Mouse (Mus musculus): ENCODE data around the gene Dpep3. TPM values are rescaled to one million over a fixed set of nuclear protein-coding genes. Genes with fewer than 3 reads are reported as not detected.
"Not testable (repeated sequence)": the region's sequence is repeated elsewhere in the genome, so short reads cannot be mapped to it uniquely, and the experiment has no call there.

Gene Dpep3
- not detected in 2 replicates for polyA plus RNA-seq (2015; fragmentation: Nextera tagmentation; extraction: Ambion mirVana)

DNA sequence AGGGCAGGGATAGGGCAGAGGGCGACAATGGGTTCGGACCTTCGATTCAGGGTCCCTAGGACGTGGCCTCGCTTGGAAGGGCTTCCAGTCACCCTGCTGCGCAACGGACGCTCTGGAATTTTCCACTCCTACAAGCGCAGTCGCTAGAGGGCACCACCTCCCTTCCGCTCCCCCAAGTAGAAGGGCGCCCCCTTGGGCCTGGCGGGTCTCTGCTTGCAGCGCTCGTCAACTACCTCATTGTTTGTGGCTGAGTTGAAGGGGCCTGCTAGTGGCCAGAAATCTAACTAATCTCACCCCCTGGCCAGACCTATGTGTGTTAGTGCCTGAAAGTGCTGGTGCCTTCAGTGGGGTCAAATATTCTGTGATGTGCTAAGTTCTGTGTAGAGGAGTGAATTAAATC lies at the start of gene Dpep3:
Gene Dpep3 (minus strand): TSS at position 105 of the 400 bp plus-strand sequence.
- Histone ChIP-seq H3K27me3 (no peaks in the 10 kb centered on the region), H3K4me1 (no peaks in the 10 kb centered on the region), H3K27ac (no peak within 1 kb of the TSS), H3K9ac (no peak within 1 kb of the TSS), H3K9me3 (no peaks in the 10 kb centered on the region), H3K4me3 (no peak within 1 kb of the TSS), H3K4me2 (no peak within 1 kb of the TSS), H3K36me3 (no peaks in the 10 kb centered on the region)
- WGBS, result 91% methylated on average over 15 of the region's 15 CpGs
- ATAC-seq (ENCODE audit: insufficient number of reproducible peaks, low FRiP score, low TSS enrichment, low read depth), result no peak

GRCm38 (mm10) chr8:106022483-106022882 lies 43.3 kb upstream of the Dpep3 start:
- ATAC-seq (ENCODE audit: insufficient number of reproducible peaks, low FRiP score, low TSS enrichment, low read depth), result no peak

GRCm38 (mm10) chr8:106018039-106018438 lies 38.8 kb upstream of the Dpep3 start:
- H3K4me1 ChIP-seq, result no peaks in the 10 kb centered on the region
- no peak for ATAC-seq (ENCODE audit: insufficient number of reproducible peaks, low FRiP score, low TSS enrichment, low read depth)
- H3K4me3 ChIP-seq, result no peak overlapping the region
- peaks cover 43% of the 10 kb centered on the region for H3K36me3 ChIP-seq
- 89% methylated on average over 3 of the region's 3 CpGs for WGBS
- no peak overlapping the region for H3K9ac ChIP-seq
- no peaks in the 10 kb centered on the region for H3K27me3 ChIP-seq
- no peak overlapping the region for H3K27ac ChIP-seq
- H3K9me3 ChIP-seq, result no peaks in the 10 kb centered on the region
- H3K4me2 ChIP-seq, result no peak overlapping the region

More at GRCm38 (mm10) chr8:106022483-106022882, 43.3 kb upstream of the Dpep3 start:
- no peak overlapping the region for H3K9ac ChIP-seq
- H3K27ac ChIP-seq, result no peak overlapping the region
- no peaks in the 10 kb centered on the region for H3K4me1 ChIP-seq
- H3K27me3 ChIP-seq, result no peaks in the 10 kb centered on the region
- peaks cover 34% of the 10 kb centered on the region for H3K36me3 ChIP-seq
- H3K4me2 ChIP-seq, result no peak overlapping the region
- no peaks in the 10 kb centered on the region for H3K9me3 ChIP-seq
- H3K4me3 ChIP-seq, result no peak overlapping the region

DNA sequence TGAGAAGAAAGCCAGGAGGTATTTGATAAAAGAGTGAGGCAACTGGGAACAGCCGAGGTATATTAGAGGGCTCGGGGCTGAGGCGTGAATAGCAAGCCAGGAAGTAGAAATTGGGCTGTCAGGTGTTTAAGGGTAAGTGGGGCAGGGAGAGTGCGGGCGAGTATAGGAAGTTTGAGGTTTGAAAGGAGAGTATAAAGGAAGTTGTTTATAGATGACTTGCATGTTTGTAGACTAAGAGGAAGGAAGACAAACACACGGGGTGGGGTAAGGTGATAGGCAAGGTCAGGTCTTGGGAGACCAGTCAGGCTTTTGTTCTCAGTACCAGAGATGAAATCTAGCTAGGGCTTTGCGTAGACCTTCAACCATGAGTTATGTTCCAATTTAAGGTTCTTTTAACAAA lies 37.9 kb upstream of the Dpep3 start:
- Histone ChIP-seq H3K9me3 (no peaks in the 10 kb centered on the region), H3K4me3 (no peak overlapping the region), H3K4me1 (no peaks in the 10 kb centered on the region), H3K4me2 (no peak overlapping the region), H3K27me3 (no peaks in the 10 kb centered on the region), H3K36me3 (peaks cover 43% of the 10 kb centered on the region), H3K27ac (no peak overlapping the region), H3K9ac (no peak overlapping the region)
- 90% methylated on average over 7 of the region's 7 CpGs for WGBS
- ATAC-seq (ENCODE audit: insufficient number of reproducible peaks, low FRiP score, low TSS enrichment, low read depth), result no peak

DNA sequence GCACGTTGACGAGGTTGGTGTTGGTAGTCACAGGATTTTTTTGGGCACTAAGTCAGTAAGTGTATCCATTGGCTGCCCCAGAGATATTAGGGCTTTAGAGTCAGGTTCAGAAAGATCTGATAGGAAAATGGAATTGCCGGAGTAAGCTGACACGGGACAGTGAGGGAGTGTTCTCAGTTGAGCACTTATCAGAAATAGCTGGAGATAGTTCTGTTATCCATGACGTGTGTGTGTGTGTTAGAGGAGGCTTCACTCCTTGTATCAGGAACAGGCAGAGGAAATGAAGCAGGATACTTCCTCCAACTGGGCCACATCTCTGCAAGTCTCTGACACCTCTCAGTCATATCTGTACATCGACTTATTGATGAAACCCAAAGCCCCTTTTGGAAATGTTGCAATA lies 37.1 kb upstream of the Dpep3 start:
- WGBS, result 86% methylated on average over 6 of the region's 6 CpGs
- ATAC-seq (ENCODE audit: insufficient number of reproducible peaks, low FRiP score, low TSS enrichment, low read depth), result no peak
- no peak overlapping the region for H3K27ac ChIP-seq
- peaks cover 42% of the 10 kb centered on the region for H3K36me3 ChIP-seq
- no peak overlapping the region for H3K9ac ChIP-seq
- H3K4me1 ChIP-seq, result peaks cover 3% of the 10 kb centered on the region; the same call in 1 of the 2 replicates
- no peaks in the 10 kb centered on the region for H3K27me3 ChIP-seq
- no peaks in the 10 kb centered on the region for H3K9me3 ChIP-seq
- no peak overlapping the region for H3K4me2 ChIP-seq
- H3K4me3 ChIP-seq, result no peak overlapping the region

DNA sequence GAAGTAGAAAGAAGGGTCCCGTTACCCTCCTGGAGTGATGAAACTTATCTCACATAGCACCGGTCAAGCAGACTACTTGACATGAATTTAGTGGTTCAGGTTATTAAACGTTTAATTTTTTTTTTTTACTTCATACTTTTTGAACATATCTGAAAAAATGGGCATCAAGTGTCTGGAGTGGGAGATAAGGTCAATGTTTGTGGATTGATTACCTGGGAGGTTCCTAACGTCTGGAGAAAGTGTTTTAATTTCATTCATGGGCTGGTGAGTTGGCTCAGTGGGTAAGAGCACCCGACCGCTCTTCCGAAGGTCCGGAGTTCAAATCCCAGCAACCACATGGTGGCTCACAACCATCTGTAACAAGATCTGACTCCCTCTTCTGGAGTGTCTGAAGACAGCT lies 33.0 kb upstream of the Dpep3 start:
- Histone ChIP-seq H3K4me2 (peak overlapping the region; percentile 92; the same call in 1 of the 2 replicates), H3K4me3 (peak overlapping the region; percentile 91), H3K36me3 (peaks cover 20% of the 10 kb centered on the region), H3K4me1 (peaks cover 16% of the 10 kb centered on the region)
- not testable (repeated sequence) for H3K9ac ChIP-seq; H3K27me3 ChIP-seq; H3K27ac ChIP-seq; H3K9me3 ChIP-seq; ATAC-seq (ENCODE audit: insufficient number of reproducible peaks, low FRiP score, low TSS enrichment, low read depth)
- WGBS, result 82% methylated on average over 8 of the region's 8 CpGs

- H3K27me3 ChIP-seq, result no peaks in the 10 kb centered on the region
- WGBS, result 2% methylated on average over 6 of the region's 6 CpGs
- peak within 1 kb of the TSS; percentile 91 for H3K4me3 ChIP-seq
- peaks cover 15% of the 10 kb centered on the region for H3K36me3 ChIP-seq
- peak within 1 kb of the TSS; percentile 83 for H3K27ac ChIP-seq
- ATAC-seq (ENCODE audit: insufficient number of reproducible peaks, low FRiP score, low TSS enrichment, low read depth), result no peak
- peaks cover 16% of the 10 kb centered on the region for H3K4me1 ChIP-seq
- H3K9ac ChIP-seq, result peak within 1 kb of the TSS; percentile 88
- H3K4me2 ChIP-seq, result peak within 1 kb of the TSS; percentile 92
- H3K9me3 ChIP-seq, result no peaks in the 10 kb centered on the region
These were observed 32.4 kb upstream of the Dpep3 start, which contains the start of gene Ddx28 for GRCm38 (mm10) chr8:106011643-106011986. Gene Ddx28, minus strand, starts transcription at chr8:106011882.

GRCm38 (mm10) chr8:106010748-106011642 lies 31.8 kb upstream of the Dpep3 start:
- peaks cover 11% of the 10 kb centered on the region for H3K36me3 ChIP-seq
- peak; percentile 89 for ATAC-seq (ENCODE audit: insufficient number of reproducible peaks, low FRiP score, low TSS enrichment, low read depth)
- peak overlapping the region; percentile 83 for H3K27ac ChIP-seq
- no peaks in the 10 kb centered on the region for H3K9me3 ChIP-seq
- peaks cover 16% of the 10 kb centered on the region for H3K4me1 ChIP-seq
- no peaks in the 10 kb centered on the region for H3K27me3 ChIP-seq
- peak overlapping the region; percentile 91 for H3K4me3 ChIP-seq
- 2% methylated on average over 74 of the region's 74 CpGs for WGBS
- H3K4me2 ChIP-seq, result peak overlapping the region; percentile 92
- H3K9ac ChIP-seq, result peak overlapping the region; percentile 88

- H3K9ac ChIP-seq; ATAC-seq (ENCODE audit: insufficient number of reproducible peaks, low FRiP score, low TSS enrichment, low read depth): not testable (repeated sequence)
- WGBS, result 70% methylated on average over 3 of the region's 3 CpGs
These were observed 28.7 kb upstream of the Dpep3 start for GRCm38 (mm10) chr8:106007891-106008290.

DNA sequence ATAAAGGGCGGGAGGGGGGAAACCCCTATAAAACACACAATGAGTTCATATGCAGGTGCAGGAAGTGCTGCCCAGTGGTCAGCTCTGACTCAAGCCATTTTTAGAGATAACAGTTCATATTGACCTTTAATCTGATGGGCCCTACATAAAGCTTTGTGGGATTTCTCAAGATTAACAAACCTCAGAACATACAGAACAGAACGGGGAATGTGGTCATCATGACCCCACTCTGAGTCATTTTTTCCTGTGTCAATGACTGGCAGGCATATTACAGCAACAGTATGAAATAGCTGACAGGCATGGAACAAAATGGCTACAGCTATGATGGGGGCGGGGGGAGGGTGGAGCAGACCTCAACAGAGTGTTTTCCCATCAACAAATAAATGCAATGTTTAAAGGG lies 27.9 kb upstream of the Dpep3 start:
- H3K36me3 ChIP-seq, result no peaks in the 10 kb centered on the region; the same call in 1 of the 2 replicates
- H3K4me3 ChIP-seq, result no peak overlapping the region
- H3K4me2 ChIP-seq, result no peak overlapping the region
- H3K9me3 ChIP-seq, result no peaks in the 10 kb centered on the region
- H3K27ac ChIP-seq, result no peak overlapping the region
- peaks cover 16% of the 10 kb centered on the region for H3K4me1 ChIP-seq
- no peak for ATAC-seq (ENCODE audit: insufficient number of reproducible peaks, low FRiP score, low TSS enrichment, low read depth)
- 77% methylated on average over 3 of the region's 3 CpGs for WGBS
- H3K9ac ChIP-seq, result no peak overlapping the region
- H3K27me3 ChIP-seq, result no peaks in the 10 kb centered on the region

More at GRCm38 (mm10) chr8:106007891-106008290, 28.7 kb upstream of the Dpep3 start:
- H3K4me2 ChIP-seq, H3K27me3 ChIP-seq, H3K27ac ChIP-seq, H3K4me3 ChIP-seq, H3K9me3 ChIP-seq, H3K36me3 ChIP-seq: not testable (repeated sequence)
- H3K4me1 ChIP-seq, result peaks cover 16% of the 10 kb centered on the region

DNA sequence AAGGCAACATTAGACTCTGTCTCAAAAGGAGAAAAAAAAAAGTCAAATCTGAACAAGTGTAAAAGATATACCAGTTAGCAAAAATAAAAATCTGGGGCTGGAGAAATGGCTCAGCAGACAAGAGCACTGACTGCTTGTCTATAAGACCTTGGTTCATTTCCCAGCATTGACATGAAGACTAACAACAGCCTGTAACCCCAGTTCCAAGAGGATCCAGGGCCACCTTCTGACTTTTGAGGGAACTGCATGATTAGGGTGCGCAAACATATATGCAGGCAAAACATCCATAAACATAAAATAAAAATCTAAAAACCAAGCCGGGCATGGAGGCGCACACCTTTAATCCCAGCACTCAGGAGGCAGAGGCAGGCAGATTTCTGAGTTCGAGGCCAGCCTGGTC lies 27.2 kb upstream of the Dpep3 start:
- WGBS, result 87% methylated on average over 4 of the region's 4 CpGs
- Histone ChIP-seq H3K9ac (no peak overlapping the region), H3K27ac (no peak overlapping the region), H3K4me3 (no peak overlapping the region), H3K27me3 (no peaks in the 10 kb centered on the region), H3K4me1 (peaks cover 13% of the 10 kb centered on the region), H3K4me2 (no peak overlapping the region), H3K36me3 (no peaks in the 10 kb centered on the region; the same call in 1 of the 2 replicates), H3K9me3 (no peaks in the 10 kb centered on the region)
- ATAC-seq (ENCODE audit: insufficient number of reproducible peaks, low FRiP score, low TSS enrichment, low read depth), result no peak

- Histone ChIP-seq H3K36me3 (no peaks in the 10 kb centered on the region; the same call in 1 of the 2 replicates), H3K27me3 (no peaks in the 10 kb centered on the region), H3K4me2 (no peak within 1 kb of the TSS), H3K4me1 (peaks cover 13% of the 10 kb centered on the region), H3K9me3 (no peaks in the 10 kb centered on the region), H3K27ac (no peak within 1 kb of the TSS), H3K9ac (no peak within 1 kb of the TSS), H3K4me3 (no peak within 1 kb of the TSS)
- no peak for ATAC-seq (ENCODE audit: insufficient number of reproducible peaks, low FRiP score, low TSS enrichment, low read depth)
- 79% methylated on average over 4 of the region's 4 CpGs for WGBS
These were observed 26.6 kb upstream of the Dpep3 start, which contains the start of gene Dpep2nb for GRCm38 (mm10) chr8:106005875-106006274. Gene Dpep2nb, minus strand, starts transcription at chr8:106005975.

All from limb, embryonic 15.5 days (tissue).